Mouse (Mus musculus) bone marrow, adult 2 months (tissue): ENCODE data around the gene Zfp128.

Experiments
- CTCF ChIP-seq: fragments of 200-500 bp; IDR thresholded peaks from 2 replicates; pipeline ENCODE4 v1.5.1; 2011; ENCODE audit warnings: low read length, control low read depth; ENCODE audit not compliant: control insufficient read depth, insufficient read depth
- POLR2A ChIP-seq: fragments of 200-500 bp; IDR thresholded peaks from 2 replicates; pipeline ENCODE4 v1.6.1; 2011; ENCODE audit warnings: low read depth, mild to moderate bottlenecking, control low read depth, low read length, borderline replicate concordance; ENCODE audit not compliant: control insufficient read depth

GRCm38 (mm10) chr7:12927693-12928589 lies 47.0 kb downstream of the Zfp128 start:
- TF ChIP-seq CTCF (no peak), POLR2A (no peak)
